Mouse (Mus musculus) left cerebral cortex, postnatal 14 days (tissue): ENCODE results near the gene Rbp7. TPM values are rescaled to one million over a fixed set of nuclear protein-coding genes. Genes with fewer than 3 reads are reported as not detected.

Experiments
- DNase-seq, 2 experiments: peaks; one replicate each; pipeline ENCODE4 v3.0.0; 2021 to 2022; ENCODE audit warnings: low spot score in 2 of 2, mixed read lengths in 1 of 2
- intact Hi-C: fragments of 180-260 bp; cut with DNase I; formaldehyde crosslinking; loops from one replicate; pipeline ENCODE4 v1.15.1; 2025
- total RNA-seq, 2 experiments: library from RNA; stranded (reverse); gene quantifications; 2 replicates each; pipeline ENCODE4 v1.2.3; 2021

Gene Rbp7
- total RNA-seq, 2 experiments from 2014 or later: not detected

GRCm38 (mm10) chr4:149416417-149416816 lies 38.4 kb downstream of the Rbp7 start:
- no peak for DNase-seq
- intact Hi-C loops: no loop called here

GRCm38 (mm10) chr4:149415651-149416169 lies 39.1 kb downstream of the Rbp7 start:
- intact Hi-C loops: no loop called here
- no peak for DNase-seq

- DNase-seq: no peak
- intact Hi-C loops: no loop called here
Measured at GRCm38 (mm10) chr4:149414259-149414658, 40.5 kb downstream of the Rbp7 start.

GRCm38 (mm10) chr4:149409759-149410158 lies 45.0 kb downstream of the Rbp7 start:
- intact Hi-C loops: no loop called here
- DNase-seq: no peak

- intact Hi-C loops: no loop called here
- no peak for DNase-seq
Measured at GRCm38 (mm10) chr4:149408331-149408730, 46.4 kb downstream of the Rbp7 start.

GRCm38 (mm10) chr4:149407461-149407860 lies 47.3 kb downstream of the Rbp7 start:
- no peak for DNase-seq
- intact Hi-C loops: no loop called here

- intact Hi-C loops: no loop called here
- no peak for DNase-seq
Measured at GRCm38 (mm10) chr4:149405713-149406443, 48.9 kb downstream of the Rbp7 start.

- DNase-seq: peak in 1 of 2 experiments; percentile 55
- intact Hi-C loops: no loop called here
Measured at GRCm38 (mm10) chr4:149404640-149405465, 49.9 kb downstream of the Rbp7 start.

- no peak for DNase-seq
- intact Hi-C loops: no loop called here
Measured at GRCm38 (mm10) chr4:149403037-149403436, 51.7 kb downstream of the Rbp7 start.

- intact Hi-C loops: no loop called here
Measured at GRCm38 (mm10) chr4:149401591-149401982, 53.2 kb downstream of the Rbp7 start.

GRCm38 (mm10) chr4:149400878-149401590 lies 53.7 kb downstream of the Rbp7 start:
- no peak for DNase-seq
- intact Hi-C loops: no loop called here

More at GRCm38 (mm10) chr4:149401591-149401982, 53.2 kb downstream of the Rbp7 start:
- DNase-seq: no peak

Other genes starting within 250 kb of the Rbp7 start
- 100 to 1,000 TPM; 412 to 453 TPM for gene Kif1b, start 147.3 kb downstream of the Rbp7 start, total RNA-seq
- 100 to 1,000 TPM; 100 to 102 TPM for gene Ube4b, start 28.2 kb downstream of the Rbp7 start, total RNA-seq
- gene Tmem274, start 22.4 kb upstream of the Rbp7 start, total RNA-seq: not detected
- gene Nmnat1, start 30.2 kb upstream of the Rbp7 start, total RNA-seq: 1 to 10 TPM; 7.7 to 8.6 TPM
- gene Lzic, start 30.3 kb upstream of the Rbp7 start, total RNA-seq: 10 to 100 TPM; 24.6 to 25.4 TPM
- gene Ctnnbip1, start 63.3 kb upstream of the Rbp7 start, total RNA-seq: 10 to 100 TPM; 56.1 to 56.5 TPM
- 1,000 to 10,000 TPM; 1,335 to 1,338 TPM for gene Clstn1, start 131.5 kb upstream of the Rbp7 start, total RNA-seq
- gene Pik3cd, start 247.6 kb upstream of the Rbp7 start, total RNA-seq: 10 to 100 TPM; 21.2 to 25.0 TPM